Mouse (Mus musculus): Measurements from ENCODE around the gene Dach1. TPM values are rescaled to one million over a fixed set of nuclear protein-coding genes. Genes with fewer than 3 reads are reported as not detected.

Dach1 gene
- polyA plus RNA-seq, 1 experiment, result 0.23 TPM

- Histone ChIP-seq H3K27ac (ENCODE audit: insufficient read depth, low read length) (no peak overlapping the region), H3K27me3 (ENCODE audit: control insufficient read depth, insufficient read depth, low read length) (no peaks in the 10 kb centered on the region), H3K36me3 (ENCODE audit: control insufficient read depth, insufficient read depth, low read length) (no peaks in the 10 kb centered on the region), H3K4me1 (ENCODE audit: control insufficient read depth, insufficient read depth, insufficient read length) (no peaks in the 10 kb centered on the region), H3K4me3 (ENCODE audit: extremely low read depth, insufficient read depth, insufficient read length) (no peak overlapping the region)
- no peak for DNase-seq (ENCODE audit: low read depth in 1 of 2, low spot score in 2 of 2)
- 69% methylated on average over 4 of the region's 4 CpGs for WGBS
- TF ChIP-seq POLR2A (IDR thresholded peaks at IDR 0.05; ENCODE audit: low read depth, low read length), result no peak
- TF ChIP-seq CTCF (IDR thresholded peaks at IDR 0.05; ENCODE audit: extremely low read depth, insufficient read depth, insufficient read length, insufficient replicate concordance), result no peak
These were observed 97.7 kb downstream of the Dach1 start for GRCm38 (mm10) chr14:98071877-98072276.

- no peak for TF ChIP-seq POLR2A (IDR thresholded peaks at IDR 0.05; ENCODE audit: low read depth, low read length)
- TF ChIP-seq CTCF (IDR thresholded peaks at IDR 0.05; ENCODE audit: extremely low read depth, insufficient read depth, insufficient read length, insufficient replicate concordance), result no peak
- Histone ChIP-seq H3K4me3 (ENCODE audit: extremely low read depth, insufficient read depth, insufficient read length) (no peak overlapping the region), H3K4me1 (ENCODE audit: control insufficient read depth, insufficient read depth, insufficient read length) (no peaks in the 10 kb centered on the region), H3K27ac (ENCODE audit: insufficient read depth, low read length) (no peak overlapping the region), H3K27me3 (ENCODE audit: control insufficient read depth, insufficient read depth, low read length) (no peaks in the 10 kb centered on the region), H3K36me3 (ENCODE audit: control insufficient read depth, insufficient read depth, low read length) (no peaks in the 10 kb centered on the region)
- whole genome bisulfite sequencing, result 67% methylated on average over 4 of the region's 4 CpGs
- no peak for DNase-seq (ENCODE audit: low read depth in 1 of 2, low spot score in 2 of 2)
These were observed 102.2 kb downstream of the Dach1 start for GRCm38 (mm10) chr14:98067273-98067905.

DNA sequence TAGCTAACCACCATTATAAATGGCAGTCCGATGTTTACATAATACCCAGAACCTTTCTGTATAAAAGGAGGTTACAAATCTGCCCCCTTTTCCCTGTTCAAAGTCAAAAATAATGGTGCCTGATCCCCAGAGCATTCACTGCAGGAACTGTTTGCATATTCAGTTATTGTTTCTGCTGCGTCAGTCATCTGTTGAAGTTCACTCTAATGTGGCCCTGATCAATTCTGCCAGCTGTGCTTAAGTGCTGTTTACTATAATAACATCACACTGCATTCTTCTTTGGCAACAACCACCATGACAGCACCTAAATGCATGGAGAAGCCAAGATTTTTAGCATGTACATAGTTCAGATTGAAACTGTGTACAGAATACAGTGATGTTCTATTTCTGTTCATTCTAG is 105.4 kb downstream of the Dach1 start:
- WGBS, result 90% methylated on average over 2 of the region's 2 CpGs

GRCm38 (mm10) chr14:98049329-98049728 is 120.2 kb downstream of the Dach1 start:
- no peaks in the 10 kb centered on the region for H3K36me3 ChIP-seq (ENCODE audit: control insufficient read depth, insufficient read depth, low read length)
- H3K27me3 ChIP-seq (ENCODE audit: control insufficient read depth, insufficient read depth, low read length), result no peaks in the 10 kb centered on the region
- no peak overlapping the region for H3K27ac ChIP-seq (ENCODE audit: insufficient read depth, low read length)
- no peak overlapping the region for H3K4me3 ChIP-seq (ENCODE audit: extremely low read depth, insufficient read depth, insufficient read length)
- H3K4me1 ChIP-seq (ENCODE audit: control insufficient read depth, insufficient read depth, insufficient read length), result no peaks in the 10 kb centered on the region
- TF ChIP-seq POLR2A (IDR thresholded peaks at IDR 0.05; ENCODE audit: low read depth, low read length), result no peak
- no peak for TF ChIP-seq CTCF (IDR thresholded peaks at IDR 0.05; ENCODE audit: extremely low read depth, insufficient read depth, insufficient read length, insufficient replicate concordance)
- DNase-seq (ENCODE audit: low read depth in 1 of 2, low spot score in 2 of 2), result no peak
- WGBS, result 83% methylated on average over 2 of the region's 2 CpGs

More for the DNA sequence above, 105.4 kb downstream of the Dach1 start:
- Histone ChIP-seq H3K36me3 (ENCODE audit: control insufficient read depth, insufficient read depth, low read length) (no peaks in the 10 kb centered on the region), H3K4me3 (ENCODE audit: extremely low read depth, insufficient read depth, insufficient read length) (no peak overlapping the region), H3K4me1 (ENCODE audit: control insufficient read depth, insufficient read depth, insufficient read length) (no peaks in the 10 kb centered on the region), H3K27ac (ENCODE audit: insufficient read depth, low read length) (no peak overlapping the region), H3K27me3 (ENCODE audit: control insufficient read depth, insufficient read depth, low read length) (no peaks in the 10 kb centered on the region)
- no peak for DNase-seq (ENCODE audit: low read depth in 1 of 2, low spot score in 2 of 2)
- TF ChIP-seq CTCF (IDR thresholded peaks at IDR 0.05; ENCODE audit: extremely low read depth, insufficient read depth, insufficient read length, insufficient replicate concordance) (no peak), POLR2A (IDR thresholded peaks at IDR 0.05; ENCODE audit: low read depth, low read length) (no peak)

- Histone ChIP-seq H3K4me1 (ENCODE audit: control insufficient read depth, insufficient read depth, insufficient read length) (no peaks in the 10 kb centered on the region), H3K4me3 (ENCODE audit: extremely low read depth, insufficient read depth, insufficient read length) (no peak overlapping the region), H3K27me3 (ENCODE audit: control insufficient read depth, insufficient read depth, low read length) (no peaks in the 10 kb centered on the region), H3K36me3 (ENCODE audit: control insufficient read depth, insufficient read depth, low read length) (no peaks in the 10 kb centered on the region), H3K27ac (ENCODE audit: insufficient read depth, low read length) (no peak overlapping the region)
- WGBS, result 85% methylated on average over 2 of the region's 2 CpGs
- TF ChIP-seq CTCF (IDR thresholded peaks at IDR 0.05; ENCODE audit: extremely low read depth, insufficient read depth, insufficient read length, insufficient replicate concordance) (no peak), POLR2A (IDR thresholded peaks at IDR 0.05; ENCODE audit: low read depth, low read length) (no peak)
- no peak for DNase-seq (ENCODE audit: low read depth in 1 of 2, low spot score in 2 of 2)
These were observed 121.2 kb downstream of the Dach1 start for GRCm38 (mm10) chr14:98048403-98048802.

GRCm38 (mm10) chr14:98047670-98048069 is 121.9 kb downstream of the Dach1 start:
- Histone ChIP-seq H3K4me1 (ENCODE audit: control insufficient read depth, insufficient read depth, insufficient read length) (no peaks in the 10 kb centered on the region), H3K27me3 (ENCODE audit: control insufficient read depth, insufficient read depth, low read length) (no peaks in the 10 kb centered on the region), H3K4me3 (ENCODE audit: extremely low read depth, insufficient read depth, insufficient read length) (no peak overlapping the region), H3K36me3 (ENCODE audit: control insufficient read depth, insufficient read depth, low read length) (no peaks in the 10 kb centered on the region), H3K27ac (ENCODE audit: insufficient read depth, low read length) (no peak overlapping the region)
- WGBS, result 88% methylated on average over 3 of the region's 3 CpGs
- no peak for DNase-seq (ENCODE audit: low read depth in 1 of 2, low spot score in 2 of 2)
- TF ChIP-seq POLR2A (IDR thresholded peaks at IDR 0.05; ENCODE audit: low read depth, low read length) (no peak), CTCF (IDR thresholded peaks at IDR 0.05; ENCODE audit: extremely low read depth, insufficient read depth, insufficient read length, insufficient replicate concordance) (no peak)

- no peak overlapping the region for H3K27ac ChIP-seq (ENCODE audit: insufficient read depth, low read length)
- no peaks in the 10 kb centered on the region for H3K36me3 ChIP-seq (ENCODE audit: control insufficient read depth, insufficient read depth, low read length)
- no peaks in the 10 kb centered on the region for H3K27me3 ChIP-seq (ENCODE audit: control insufficient read depth, insufficient read depth, low read length)
- TF ChIP-seq CTCF (IDR thresholded peaks at IDR 0.05; ENCODE audit: extremely low read depth, insufficient read depth, insufficient read length, insufficient replicate concordance) (no peak), POLR2A (IDR thresholded peaks at IDR 0.05; ENCODE audit: low read depth, low read length) (no peak)
- DNase-seq (ENCODE audit: low read depth in 1 of 2, low spot score in 2 of 2), result no peak
- no peak overlapping the region for H3K4me3 ChIP-seq (ENCODE audit: extremely low read depth, insufficient read depth, insufficient read length)
- H3K4me1 ChIP-seq (ENCODE audit: control insufficient read depth, insufficient read depth, insufficient read length), result no peaks in the 10 kb centered on the region
These were observed 122.6 kb downstream of the Dach1 start for GRCm38 (mm10) chr14:98046960-98047359.
